Mouse (Mus musculus): ENCODE measurements around the gene Arpc1a. TPM values are rescaled to one million over a fixed set of nuclear protein-coding genes. Genes with fewer than 3 reads are reported as not detected.
"Not testable (repeated sequence)": the region's sequence is repeated elsewhere in the genome, so short reads cannot be mapped to it uniquely, and the experiment has no call there.

The Arpc1a gene
- total RNA-seq, 1 experiment from 2014 or later = 89.3 TPM

DNA sequence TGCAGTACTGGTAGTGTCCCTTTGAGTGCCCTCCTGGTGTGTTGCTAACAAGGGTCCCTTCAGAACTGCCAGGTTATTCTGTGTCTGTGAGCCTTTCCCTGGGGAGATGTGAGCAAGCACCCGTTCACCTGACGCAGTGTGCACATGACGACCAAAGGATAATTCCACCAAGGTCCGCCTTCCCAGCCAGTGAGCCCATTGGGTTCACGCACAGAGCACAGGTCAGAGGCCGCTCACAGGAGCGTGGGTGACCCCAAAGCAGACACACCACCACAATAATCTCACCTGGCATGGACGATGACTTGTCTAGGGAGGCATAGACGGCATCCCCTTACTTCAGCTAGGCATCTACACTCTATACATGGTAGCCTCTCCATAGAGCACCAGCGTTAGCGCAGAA, 17.8 kb downstream of the Arpc1a start:
- ATAC-seq (replicated peaks; ENCODE audit: low read depth, poor library complexity, severe bottlenecking) = not testable (repeated sequence)

DNA sequence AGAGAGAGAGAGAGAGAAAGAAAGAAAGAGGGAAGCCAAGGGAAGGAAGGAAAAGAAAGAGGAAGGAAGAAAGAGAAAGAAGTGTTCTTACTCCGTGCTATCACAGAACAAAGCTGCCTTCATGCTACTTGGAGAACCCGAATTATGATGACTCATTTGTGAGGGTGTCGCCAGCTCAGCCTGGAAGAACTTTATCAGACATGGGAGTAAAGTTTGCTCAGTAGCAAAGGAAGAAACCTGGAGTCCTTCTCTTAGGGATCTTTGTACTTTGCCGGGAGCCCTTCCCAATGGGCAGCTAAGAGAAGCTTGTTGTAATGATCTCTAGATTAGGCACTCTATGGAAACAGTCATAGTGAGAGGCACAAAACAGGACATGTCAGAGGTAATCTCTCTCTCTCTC, 19.1 kb downstream of the Arpc1a start:
- no peak for ATAC-seq (replicated peaks; ENCODE audit: low read depth, poor library complexity, severe bottlenecking)

DNA sequence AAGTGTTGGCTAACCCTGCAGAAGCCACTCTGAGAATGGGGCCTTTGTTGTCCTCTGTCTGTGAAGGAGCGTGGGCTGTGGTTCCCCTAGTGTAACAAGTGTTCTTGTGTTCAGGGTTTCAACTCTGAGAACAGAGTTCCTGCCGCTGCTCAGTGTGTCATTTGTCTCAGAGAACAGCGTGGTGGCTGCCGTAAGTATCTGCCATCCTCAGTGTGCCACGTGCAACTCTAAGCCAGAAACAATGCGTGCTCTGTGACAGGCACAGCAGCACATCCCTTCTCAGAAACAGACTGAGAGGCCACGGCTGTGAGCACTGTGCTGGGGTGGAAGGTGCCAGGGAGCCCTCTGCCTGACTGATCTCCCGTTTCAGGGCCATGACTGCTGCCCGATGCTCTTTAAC, 20.7 kb downstream of the Arpc1a start:
- ATAC-seq (replicated peaks; ENCODE audit: low read depth, poor library complexity, severe bottlenecking) = no peak

DNA sequence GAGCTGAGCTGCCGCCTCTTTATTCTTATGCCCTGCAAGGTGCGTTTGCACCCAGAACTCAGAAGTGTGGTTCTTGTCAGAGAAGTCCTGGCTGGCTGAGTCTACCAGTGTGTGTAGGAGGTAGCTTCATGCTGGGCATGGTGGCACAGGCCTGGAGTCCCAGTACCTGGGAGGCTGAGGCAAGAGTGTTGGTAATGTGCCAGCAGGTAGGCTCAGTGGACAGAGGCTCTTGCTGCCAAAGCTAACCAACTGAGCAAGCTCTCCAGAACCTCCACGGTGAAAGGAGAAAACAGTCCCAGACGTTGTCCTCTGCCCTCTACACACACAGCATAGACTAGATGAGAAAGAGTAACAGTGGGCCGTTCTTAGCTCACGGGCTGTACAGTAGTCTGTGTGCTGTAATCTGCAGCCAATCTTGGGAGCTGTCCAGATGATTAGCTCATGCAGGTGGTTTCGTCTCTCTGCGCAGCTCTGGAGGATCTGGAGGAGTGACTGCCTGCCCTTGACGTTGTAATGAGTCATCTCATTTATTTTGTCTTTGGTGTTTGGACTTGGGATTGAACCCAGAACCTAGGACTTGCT, 22.2 kb downstream of the Arpc1a start:
- no peak for ATAC-seq (replicated peaks; ENCODE audit: low read depth, poor library complexity, severe bottlenecking)

DNA sequence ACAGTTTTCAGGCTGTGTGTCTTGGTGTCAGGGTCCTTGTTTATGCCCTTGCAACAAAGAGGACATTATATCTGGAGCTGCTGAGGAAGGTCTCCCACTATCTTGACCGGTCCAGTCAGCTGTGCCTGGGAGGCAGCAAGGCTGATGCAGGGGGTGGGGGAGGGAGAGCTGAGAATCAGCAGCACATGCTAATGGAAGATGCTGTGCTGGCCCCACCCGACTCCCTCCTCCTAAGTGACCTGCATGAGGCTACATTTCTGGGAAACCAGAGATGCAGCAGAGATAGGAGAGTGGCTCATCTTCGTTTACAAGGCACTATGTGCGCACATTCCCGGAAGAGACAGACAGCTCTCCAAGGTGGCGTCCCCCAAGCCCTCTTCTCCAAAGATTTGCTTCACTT, 26.8 kb downstream of the Arpc1a start:
- no peak for ATAC-seq (replicated peaks; ENCODE audit: low read depth, poor library complexity, severe bottlenecking)

DNA sequence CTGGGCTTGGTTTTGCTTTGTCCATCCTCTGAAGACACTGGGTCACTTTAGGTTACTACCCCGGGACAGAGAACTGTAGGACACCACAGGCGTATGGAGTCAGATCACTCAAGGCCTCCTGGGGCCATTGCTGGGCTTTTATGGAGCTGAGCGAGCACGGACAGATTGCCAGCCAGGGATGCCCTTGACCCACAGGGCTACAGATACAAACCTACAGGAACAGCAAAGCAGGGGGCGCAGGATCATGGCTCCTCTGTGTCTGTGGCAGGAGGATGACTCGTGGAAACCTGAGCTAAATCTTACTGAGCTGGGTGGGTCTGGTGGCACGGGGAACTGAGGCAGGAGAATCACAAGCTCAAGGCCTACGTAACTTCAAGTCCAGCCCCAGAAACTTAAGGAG, 28.9 kb downstream of the Arpc1a start:
- no peak for ATAC-seq (replicated peaks; ENCODE audit: low read depth, poor library complexity, severe bottlenecking)

DNA sequence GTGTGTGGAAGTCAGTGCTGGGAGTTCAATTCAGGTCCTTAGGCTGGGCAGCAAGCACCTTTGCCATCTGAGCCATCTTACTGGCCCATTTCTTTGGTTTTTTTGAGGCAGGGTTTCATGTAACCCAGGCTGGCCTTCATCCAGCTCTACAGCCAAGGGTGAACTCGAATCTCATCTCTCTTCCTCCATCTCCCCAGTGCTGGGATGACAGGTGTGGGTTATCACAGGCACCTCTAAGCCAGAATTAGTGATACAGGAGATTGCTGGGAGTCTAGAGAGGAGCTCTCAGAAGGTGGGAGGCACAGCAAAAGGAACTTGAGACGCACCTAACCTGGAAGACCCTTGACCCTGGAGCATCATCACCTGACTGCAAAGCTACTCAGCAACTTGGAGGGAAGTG, 29.8 kb downstream of the Arpc1a start:
- ATAC-seq (replicated peaks; ENCODE audit: low read depth, poor library complexity, severe bottlenecking) = no peak

DNA sequence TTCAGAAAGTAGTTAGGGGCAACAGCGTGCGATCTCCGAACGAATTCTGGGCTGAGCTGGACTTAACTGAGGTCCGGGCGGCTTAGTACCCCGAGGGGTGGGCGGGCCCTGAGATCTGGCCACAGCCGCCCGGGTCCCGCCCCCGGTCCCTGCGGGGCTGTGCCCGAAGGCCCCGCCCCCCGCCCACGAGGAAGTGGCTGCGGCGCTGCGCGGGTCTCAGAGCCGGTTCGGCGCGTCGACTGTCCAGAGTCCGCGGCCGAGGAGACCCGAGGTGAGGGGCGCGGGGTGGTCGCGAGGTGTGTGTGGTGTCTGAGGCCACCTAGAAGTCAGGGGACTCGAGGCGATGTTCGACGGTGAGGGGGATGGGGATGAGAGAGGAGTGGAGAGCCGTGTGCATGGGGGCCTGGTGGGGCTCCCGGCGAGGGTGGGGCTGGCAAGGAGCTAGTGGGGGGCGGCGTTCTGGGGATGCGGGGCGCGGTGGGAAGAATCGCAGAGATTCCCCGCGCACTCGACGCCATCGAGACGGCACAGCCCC, 30.5 kb downstream of the Arpc1a start, which contains the start of gene Arpc1b:
TSS of gene Arpc1b (plus strand) at position 145 of the 535 bp plus-strand sequence.
- ATAC-seq (replicated peaks; ENCODE audit: low read depth, poor library complexity, severe bottlenecking) = peak; percentile 52

DNA sequence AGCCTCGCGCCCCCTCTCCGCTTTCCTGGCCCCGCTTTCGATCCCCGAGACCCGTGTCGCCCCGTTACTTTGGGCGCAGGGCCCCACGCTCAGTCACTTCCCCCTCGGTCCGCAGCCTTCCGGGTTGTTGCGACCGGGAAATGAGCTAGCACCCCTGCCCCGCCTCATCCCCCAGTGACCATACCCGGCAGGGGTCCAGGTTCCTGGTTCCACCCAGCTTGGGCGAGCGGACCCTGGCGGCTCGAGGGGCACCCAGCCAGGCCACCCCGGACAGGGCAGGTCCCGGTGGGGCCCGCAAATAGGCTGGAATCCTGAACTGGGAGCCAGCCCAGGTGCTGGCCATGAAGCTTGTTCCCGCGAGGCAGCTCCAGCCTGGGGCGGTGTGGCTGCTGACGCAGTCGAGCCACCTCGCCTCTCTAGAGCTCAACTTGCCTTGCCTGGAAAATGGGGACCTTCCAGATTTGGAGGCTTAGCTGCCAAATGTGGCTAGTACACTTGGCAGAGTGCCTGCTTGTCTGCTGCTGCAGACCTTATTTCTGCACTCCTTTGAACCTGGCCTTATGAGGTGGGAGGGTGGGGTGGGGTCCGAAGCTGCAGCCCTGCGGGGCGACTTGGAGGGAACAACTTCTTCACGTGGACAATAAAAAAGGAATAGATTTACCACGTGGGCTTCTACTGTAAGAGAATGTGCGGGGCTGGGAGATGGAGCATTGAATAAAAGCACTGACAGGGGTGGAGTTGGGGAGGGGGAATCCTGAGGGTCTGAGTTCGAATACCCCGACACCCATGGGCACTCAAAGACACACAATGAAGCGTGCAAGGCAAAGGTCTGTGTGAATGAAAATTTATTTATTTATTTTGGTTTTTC, 31.2 kb downstream of the Arpc1a start:
- ATAC-seq (replicated peaks; ENCODE audit: low read depth, poor library complexity, severe bottlenecking) = peak; percentile 56

DNA sequence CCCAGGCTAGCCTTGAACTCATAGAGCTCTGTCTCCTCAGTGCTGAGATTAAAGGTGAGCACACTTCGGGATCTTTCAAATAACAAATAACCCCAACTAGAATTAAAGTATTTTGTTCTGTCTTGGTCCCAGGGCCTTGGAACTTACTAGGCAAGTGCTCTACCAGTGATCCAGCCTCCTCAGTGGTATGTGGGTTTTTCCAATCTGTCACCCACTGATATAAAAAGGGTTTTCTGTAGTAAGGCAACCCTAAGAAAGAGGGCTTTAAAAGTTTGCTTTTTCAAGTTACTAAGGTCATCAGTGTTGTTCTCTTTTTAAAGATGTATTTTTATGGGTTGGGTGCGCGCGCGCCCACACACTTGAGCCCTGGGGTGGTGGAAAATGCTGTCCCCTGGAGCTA, 32.1 kb downstream of the Arpc1a start:
- no peak for ATAC-seq (replicated peaks; ENCODE audit: low read depth, poor library complexity, severe bottlenecking)

DNA sequence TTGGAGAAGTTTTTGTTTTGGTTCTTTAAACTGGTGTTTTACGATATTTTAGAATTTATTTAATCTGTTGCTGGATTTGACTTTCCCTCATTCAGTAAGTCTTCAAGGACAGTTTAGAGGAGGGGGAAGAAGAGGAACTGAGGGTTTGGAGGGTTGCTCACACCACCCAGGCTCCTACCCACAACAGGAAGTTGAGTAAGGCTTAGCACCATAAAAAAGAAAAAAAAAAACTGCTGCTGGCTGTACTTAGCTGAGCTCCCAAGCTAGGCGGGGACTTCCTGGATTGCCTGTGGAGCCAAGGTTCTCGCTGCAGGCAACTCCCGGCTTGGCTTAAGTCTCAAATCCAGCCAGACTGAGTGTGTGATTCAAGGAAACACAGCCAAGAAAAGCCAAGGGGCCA, 32.7 kb downstream of the Arpc1a start:
- peak; percentile 67 for ATAC-seq (replicated peaks; ENCODE audit: low read depth, poor library complexity, severe bottlenecking)

DNA sequence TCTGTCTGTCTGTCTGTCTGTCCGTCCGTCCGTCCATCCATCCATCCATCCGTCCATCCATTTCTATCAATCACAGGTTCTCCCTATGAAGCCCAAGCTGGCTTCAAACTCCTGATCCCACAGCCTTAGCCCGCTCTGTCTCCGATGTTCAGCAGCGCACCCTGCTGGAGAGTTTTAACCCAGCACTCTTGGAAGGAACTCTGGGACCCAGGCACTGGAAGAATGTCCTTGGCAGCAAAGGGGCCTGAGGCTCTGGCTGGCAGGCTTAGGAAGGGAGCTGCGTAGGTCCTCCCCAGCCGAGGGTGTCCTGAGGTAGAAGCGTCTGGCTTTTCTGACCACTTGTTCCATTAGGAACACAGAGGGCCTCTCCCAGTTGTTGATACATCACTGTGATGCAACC, 33.3 kb downstream of the Arpc1a start:
- ATAC-seq (replicated peaks; ENCODE audit: low read depth, poor library complexity, severe bottlenecking) = peak; percentile 14; the same call in 1 of the 2 replicates

DNA sequence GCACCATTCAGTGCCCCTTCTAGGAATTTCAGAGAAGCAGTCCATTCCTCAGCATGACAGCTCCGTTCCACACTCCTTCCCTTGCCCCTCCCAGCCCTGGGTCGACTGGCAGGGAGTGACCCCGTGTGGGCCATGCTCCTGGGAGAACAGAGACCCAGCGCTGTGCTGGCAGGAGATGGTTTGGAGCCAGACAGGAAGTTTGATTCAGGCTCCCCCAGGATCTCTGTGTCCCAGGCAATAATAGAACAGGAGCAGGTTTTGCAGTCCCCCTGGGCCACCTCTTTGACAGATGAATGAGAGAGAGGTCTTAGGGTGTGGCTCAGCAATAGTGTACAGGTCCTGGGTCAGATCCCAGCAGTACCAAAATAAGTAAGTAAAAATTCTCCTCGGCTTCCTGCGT, 34.4 kb downstream of the Arpc1a start:
- ATAC-seq (replicated peaks; ENCODE audit: low read depth, poor library complexity, severe bottlenecking) = no peak

DNA sequence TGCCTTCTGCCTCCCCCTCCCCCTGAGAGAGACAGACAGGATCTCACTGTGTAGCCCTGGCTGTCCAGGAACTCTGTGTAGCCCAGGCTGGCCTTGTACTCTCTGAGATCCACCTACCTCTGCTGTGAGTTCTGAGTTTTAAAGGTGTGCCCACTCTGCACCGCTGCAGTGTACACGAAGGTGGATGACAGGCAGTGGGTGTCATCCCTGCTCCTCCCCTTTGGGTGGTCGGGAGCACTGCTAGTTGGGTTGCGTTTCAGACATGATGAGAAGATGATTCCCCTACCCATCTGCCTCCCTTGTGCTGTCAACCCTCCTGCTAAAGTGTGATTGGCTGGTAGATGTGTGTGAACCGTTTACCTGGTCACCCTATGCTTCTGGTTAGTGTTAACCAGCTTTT, 34.8 kb downstream of the Arpc1a start:
- no peak for ATAC-seq (replicated peaks; ENCODE audit: low read depth, poor library complexity, severe bottlenecking)

DNA sequence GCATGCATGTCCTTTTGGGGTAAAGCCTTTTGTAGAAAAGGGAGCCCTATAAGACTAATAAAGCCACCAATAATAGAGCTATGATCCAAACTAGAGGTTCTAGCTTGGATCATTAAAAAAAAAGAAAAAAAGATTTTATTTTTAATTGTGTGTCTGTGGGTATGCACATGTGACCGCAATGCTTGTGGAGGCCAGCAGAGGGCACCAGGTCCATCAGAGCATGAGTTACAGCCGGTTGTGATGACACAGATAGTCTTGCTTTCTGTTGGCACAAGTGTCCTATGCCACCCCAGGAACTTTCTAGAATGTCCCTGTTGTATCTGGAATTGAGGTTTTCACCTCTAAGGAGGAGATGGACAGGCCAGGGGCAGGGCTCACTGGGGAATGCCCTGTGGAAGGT, 35.8 kb downstream of the Arpc1a start:
- no peak for ATAC-seq (replicated peaks; ENCODE audit: low read depth, poor library complexity, severe bottlenecking)

DNA sequence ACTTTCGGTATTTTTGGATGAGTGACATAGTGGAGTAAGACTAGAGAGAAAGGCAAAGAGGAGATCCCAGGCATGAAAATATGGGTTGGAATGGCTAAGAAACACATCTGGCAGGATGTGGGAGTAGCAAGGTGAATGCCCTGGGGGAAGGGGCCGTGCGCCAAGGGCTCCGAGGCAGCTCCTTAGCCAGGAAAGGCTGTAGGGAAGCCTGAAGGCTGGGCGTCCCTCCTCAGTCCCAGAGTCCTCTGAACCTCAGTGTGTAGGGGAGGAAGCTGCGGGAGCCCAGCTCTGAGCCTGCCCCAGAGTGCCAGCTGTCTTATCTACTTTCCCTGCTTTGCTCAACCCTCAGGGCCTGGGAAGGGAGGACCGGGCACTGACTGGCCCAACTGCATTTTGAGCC, 37.3 kb downstream of the Arpc1a start:
- no peak for ATAC-seq (replicated peaks; ENCODE audit: low read depth, poor library complexity, severe bottlenecking)

DNA sequence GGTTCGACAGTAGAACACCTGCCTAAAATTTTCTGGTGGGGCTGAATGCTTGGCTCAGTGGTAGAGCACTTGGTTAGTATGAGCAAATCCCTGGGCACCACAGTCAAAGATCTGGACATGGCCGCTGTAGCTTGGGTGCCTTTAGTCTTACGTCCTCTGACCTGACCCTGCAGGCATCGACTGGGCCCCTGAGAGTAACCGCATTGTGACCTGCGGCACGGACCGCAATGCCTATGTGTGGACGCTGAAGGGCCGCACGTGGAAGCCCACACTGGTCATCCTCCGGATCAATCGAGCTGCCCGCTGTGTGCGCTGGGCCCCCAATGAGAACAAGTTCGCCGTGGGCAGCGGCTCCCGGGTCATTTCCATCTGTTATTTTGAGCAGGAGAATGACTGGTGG, 39.8 kb downstream of the Arpc1a start:
- ATAC-seq (replicated peaks; ENCODE audit: low read depth, poor library complexity, severe bottlenecking) = no peak

DNA sequence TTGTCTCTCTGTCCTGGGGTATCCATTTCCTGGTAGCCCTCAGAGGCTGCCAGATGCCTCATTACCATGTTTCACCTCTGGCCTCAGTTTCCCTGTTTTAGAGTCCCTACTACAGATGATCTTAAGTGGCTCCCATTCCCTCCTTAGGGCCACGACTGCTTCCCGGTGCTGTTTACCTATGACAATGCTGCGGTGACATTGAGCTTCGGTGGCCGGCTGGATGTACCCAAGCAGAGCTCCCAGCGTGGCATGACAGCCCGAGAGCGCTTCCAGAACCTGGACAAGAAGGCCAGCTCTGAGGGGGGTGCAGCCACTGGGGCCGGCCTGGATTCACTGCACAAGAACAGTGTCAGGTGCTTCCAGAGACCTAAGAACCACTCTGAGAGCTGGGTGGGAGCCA, 43.0 kb downstream of the Arpc1a start:
- ATAC-seq (replicated peaks; ENCODE audit: low read depth, poor library complexity, severe bottlenecking) = no peak

DNA sequence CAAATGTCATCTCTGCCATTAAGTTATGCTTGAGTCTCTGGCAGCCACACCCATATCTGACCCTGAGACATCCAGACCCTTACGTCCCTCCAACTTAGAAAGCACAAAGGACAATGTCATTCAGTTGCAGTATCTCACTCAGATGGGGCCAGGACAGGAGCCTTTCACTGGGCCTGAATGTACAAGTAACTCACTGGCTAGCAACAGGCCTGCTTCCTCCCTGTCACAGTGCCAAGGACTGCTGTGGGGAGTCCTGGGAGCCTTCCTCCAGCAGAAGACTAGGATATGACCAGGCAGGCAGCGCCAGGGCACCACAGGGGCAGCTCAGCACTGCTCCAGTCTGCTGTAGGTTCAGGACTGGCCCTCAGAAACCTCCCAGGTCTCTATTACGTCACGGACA, 45.5 kb downstream of the Arpc1a start:
- ATAC-seq (replicated peaks; ENCODE audit: low read depth, poor library complexity, severe bottlenecking) = no peak

DNA sequence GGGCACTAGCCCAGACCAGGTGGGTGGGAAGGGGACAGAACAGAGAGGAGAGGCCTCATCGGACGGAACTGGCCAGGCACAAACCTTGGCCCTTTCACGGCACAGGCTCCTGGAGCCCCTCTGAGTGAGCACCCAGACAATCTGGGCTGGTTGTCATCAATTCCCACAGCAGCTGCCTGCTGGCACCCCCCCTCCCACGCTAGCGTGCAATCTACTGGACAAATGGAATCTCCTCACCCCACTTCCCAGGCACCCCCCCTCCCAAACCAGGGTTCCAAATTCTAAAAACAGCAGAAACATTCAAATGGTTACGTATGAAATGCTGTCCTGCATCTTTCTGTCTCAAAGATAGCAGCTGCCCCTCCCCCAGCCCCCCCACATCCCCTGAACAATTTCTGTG, 46.1 kb downstream of the Arpc1a start:
- ATAC-seq (replicated peaks; ENCODE audit: low read depth, poor library complexity, severe bottlenecking) = not testable (repeated sequence)

DNA sequence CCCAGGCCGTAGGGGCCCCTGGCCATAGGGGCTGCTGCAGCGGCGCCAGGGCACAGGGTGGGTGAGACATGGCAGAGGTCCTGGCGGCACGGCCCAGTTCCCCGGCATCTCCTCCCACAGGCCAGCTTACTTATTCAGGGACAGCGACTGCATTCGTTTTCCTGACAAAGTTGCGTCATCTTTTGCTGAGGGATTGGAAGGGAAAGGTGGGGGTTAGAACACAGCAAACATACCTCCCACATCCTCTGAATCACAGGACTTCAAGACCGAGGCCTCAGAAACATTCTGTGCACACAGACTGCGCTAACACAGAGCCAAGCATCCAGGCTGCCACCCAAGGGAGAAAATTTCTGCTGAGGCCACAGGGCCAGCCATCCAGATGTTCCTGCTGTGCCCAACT, 46.6 kb downstream of the Arpc1a start:
- ATAC-seq (replicated peaks; ENCODE audit: low read depth, poor library complexity, severe bottlenecking) = no peak

All from common myeloid progenitor, adult 5-6 weeks (primary cell).